Mouse (Mus musculus) CH12.LX (cell line): Measurements from ENCODE around the gene Pth1r. TPM values are rescaled to one million over a fixed set of nuclear protein-coding genes. Genes with fewer than 3 reads are reported as not detected.

Experiments
- DNase-seq: peaks from one replicate; pipeline ENCODE4 v3.0.0-alpha.2; 2013; ENCODE audit errors: extremely low read depth
- H3K27ac ChIP-seq: 2 replicates; pipeline ENCODE4 v1.5.1; 2012; ENCODE audit warnings: low read depth, mild to moderate bottlenecking, control low read depth, moderate library complexity; ENCODE audit not compliant: insufficient read depth
- H3K27me3 ChIP-seq: replicated peaks from 2 replicates; pipeline ENCODE3; 2012; ENCODE audit warnings: inconsistent platforms
- H3K36me3 ChIP-seq, 2 experiments: replicated peaks in 1 of 2; 2 replicates each; pipeline versions ENCODE3 to v1.6.1; 2012; ENCODE audit warnings: inconsistent platforms in 1 of 2, low read length in 1 of 2, mild to moderate bottlenecking in 1 of 2, mixed read lengths in 1 of 2, moderate library complexity in 1 of 2; ENCODE audit not compliant: control insufficient read depth in 1 of 2, insufficient read depth in 1 of 2
- H3K4me1 ChIP-seq, 2 experiments: 2 replicates each; pipeline ENCODE4 v1.6.1; 2012; ENCODE audit warnings: inconsistent platforms in 1 of 2, moderate library complexity in 1 of 2; ENCODE audit not compliant: insufficient read depth in 2 of 2, control insufficient read depth in 1 of 2
- H3K4me2 ChIP-seq: 2 replicates; pipeline ENCODE4 v1.6.1; 2012; ENCODE audit warnings: low read depth, mild to moderate bottlenecking, control low read depth; ENCODE audit not compliant: poor library complexity, insufficient read depth, severe bottlenecking
- H3K4me3 ChIP-seq, 3 experiments: fragments of 150-350 bp in 1 of 3; sonication (generic) in 1 of 3; replicated peaks in 1 of 3; 2 replicates each; pipeline versions ENCODE3 to v1.5.1; 2011 to 2012; ENCODE audit warnings: low read depth in 2 of 3, low read length in 2 of 3, mild to moderate bottlenecking in 2 of 3, moderate library complexity in 2 of 3, control low read depth in 1 of 3, improper control_type of control experiment in 1 of 3, inconsistent platforms in 1 of 3, mixed read lengths in 1 of 3; ENCODE audit not compliant: poor library complexity in 1 of 3
- H3K79me2 ChIP-seq: replicated peaks from 2 replicates; pipeline ENCODE4 v1.6.1; 2012; ENCODE audit warnings: mild to moderate bottlenecking, moderate library complexity; ENCODE audit not compliant: control insufficient read depth, poor library complexity, insufficient read depth, severe bottlenecking; ENCODE audit errors: extremely low read depth
- H3K9ac ChIP-seq: 2 replicates; pipeline ENCODE4 v1.6.1; 2012; ENCODE audit warnings: low read depth, mild to moderate bottlenecking, control low read depth, moderate library complexity; ENCODE audit not compliant: insufficient read depth
- H3K9me3 ChIP-seq: replicated peaks from 2 replicates; pipeline ENCODE3; 2012; ENCODE audit warnings: low read length, inconsistent platforms, mixed read lengths
- BHLHE40 ChIP-seq: IDR thresholded peaks from 2 replicates; pipeline ENCODE4 v1.6.1; 2011; ENCODE audit warnings: mild to moderate bottlenecking, low read depth, low read length, improper control_type of control experiment
- CHD1 ChIP-seq: IDR thresholded peaks from 2 replicates; pipeline ENCODE4 v1.6.1; 2012; ENCODE audit warnings: low read depth, low read length, improper control_type of control experiment, inconsistent platforms
- CHD2 ChIP-seq: IDR thresholded peaks from 2 replicates; pipeline ENCODE4 v1.6.1; 2011; ENCODE audit warnings: low read length, improper control_type of control experiment
- CTCF ChIP-seq, 2 experiments: IDR thresholded peaks in 1 of 2; conservative IDR thresholded peaks in 1 of 2; 2 replicates each; pipeline ENCODE4 v1.5.1; 2011 to 2012; ENCODE audit warnings: low read depth in 2 of 2, low read length in 2 of 2, improper control_type of control experiment in 1 of 2, inconsistent platforms in 1 of 2, mild to moderate bottlenecking in 1 of 2, moderate library complexity in 1 of 2
- E2F4 ChIP-seq: IDR thresholded peaks from 2 replicates; pipeline ENCODE4 v1.6.1; 2011; ENCODE audit warnings: low read depth, low read length, improper control_type of control experiment; ENCODE audit not compliant: insufficient replicate concordance
- GABPA ChIP-seq: IDR thresholded peaks from 2 replicates; pipeline ENCODE4 v1.6.1; 2012; ENCODE audit warnings: low read depth, low read length, improper control_type of control experiment, inconsistent platforms; ENCODE audit not compliant: insufficient replicate concordance
- JUND ChIP-seq: conservative IDR thresholded peaks from 2 replicates; pipeline ENCODE4 v1.6.1; 2011; ENCODE audit warnings: low read depth, low read length, improper control_type of control experiment
- MEF2A ChIP-seq: IDR thresholded peaks from 2 replicates; pipeline ENCODE4 v1.6.1; 2014; ENCODE audit warnings: low read depth, mild to moderate bottlenecking, inconsistent platforms, low read length, improper control_type of control experiment, borderline replicate concordance
- NELFE ChIP-seq: IDR thresholded peaks from 2 replicates; pipeline ENCODE4 v1.6.1; 2011; ENCODE audit warnings: low read depth, low read length, improper control_type of control experiment
- POLR2A ChIP-seq: IDR thresholded peaks from 2 replicates; pipeline ENCODE4 v1.6.1; 2011; ENCODE audit warnings: low read depth, mild to moderate bottlenecking, improper control_type of control experiment, low read length
- POLR2AphosphoS2 ChIP-seq: IDR thresholded peaks from 2 replicates; pipeline ENCODE4 v1.6.1; 2011; ENCODE audit warnings: low read depth, low read length, improper control_type of control experiment
- RCOR1 ChIP-seq: conservative IDR thresholded peaks from 2 replicates; pipeline ENCODE4 v1.6.1; 2012; ENCODE audit warnings: low read depth, mild to moderate bottlenecking, inconsistent platforms, low read length, improper control_type of control experiment
- SIN3A ChIP-seq: IDR thresholded peaks from 2 replicates; pipeline ENCODE4 v1.6.1; 2012; ENCODE audit warnings: low read length, improper control_type of control experiment, inconsistent platforms
- SMC3 ChIP-seq: IDR thresholded peaks from 2 replicates; pipeline ENCODE4 v1.6.1; 2011; ENCODE audit warnings: low read depth, low read length, improper control_type of control experiment
- UBTF ChIP-seq: IDR thresholded peaks from 2 replicates; pipeline ENCODE4 v1.6.1; 2012; ENCODE audit warnings: low read depth, mild to moderate bottlenecking, inconsistent platforms, low read length, improper control_type of control experiment, moderate library complexity
- USF1 ChIP-seq: IDR thresholded peaks from 2 replicates; pipeline ENCODE4 v1.6.1; 2014; ENCODE audit warnings: low read depth, mild to moderate bottlenecking, inconsistent platforms, low read length, improper control_type of control experiment
- ZC3H11A ChIP-seq: IDR thresholded peaks from 2 replicates; pipeline ENCODE4 v1.6.1; 2012; ENCODE audit warnings: low read depth, mild to moderate bottlenecking, inconsistent platforms, low read length, improper control_type of control experiment
- ZKSCAN1 ChIP-seq: IDR thresholded peaks from 2 replicates; pipeline ENCODE4 v1.6.1; 2012; ENCODE audit warnings: low read depth, inconsistent platforms, low read length, improper control_type of control experiment, borderline replicate concordance
- dilution Hi-C: fragments of 300-500 bp; cut with MboI; formaldehyde crosslinking; loops from 2 replicates; pipeline ENCODE4 v1.14.3; 2020; ENCODE audit warnings: low sequenced_read_pairs; ENCODE audit not compliant: extremely low pct_unique_long_range_greater_than_20kb, extremely low pct_ligation_motif_present
- in situ Hi-C: fragments of 300-500 bp; cut with MboI; formaldehyde crosslinking; loops from 3 replicates; pipeline ENCODE4 v1.14.3; 2019; ENCODE audit warnings: low sequenced_read_pairs, low pct_ligation_motif_present, low pct_unique_long_range_greater_than_20kb, mixed read lengths
- polyA plus RNA-seq: library from polyadenylated mRNA; unstranded; fragments of >175 nt; gene quantifications from 2 replicates; pipeline ENCODE4 v1.2.1, GENCODE M21; 2012; ENCODE audit warnings: low read depth; ENCODE audit not compliant: insufficient read length
- total RNA-seq, 2 experiments: library from RNA; depleted of rRNA; stranded (reverse); fragments of 300-350 nt in 1 of 2; fragments of >200 nt in 1 of 2; gene quantifications; 2 replicates each; pipeline ENCODE4 v1.2.3; 2012 to 2014

The Pth1r gene
- total and polyA plus RNA-seq, 3 experiments, result 0.10 to 0.76 TPM; not detected in 1

DNA sequence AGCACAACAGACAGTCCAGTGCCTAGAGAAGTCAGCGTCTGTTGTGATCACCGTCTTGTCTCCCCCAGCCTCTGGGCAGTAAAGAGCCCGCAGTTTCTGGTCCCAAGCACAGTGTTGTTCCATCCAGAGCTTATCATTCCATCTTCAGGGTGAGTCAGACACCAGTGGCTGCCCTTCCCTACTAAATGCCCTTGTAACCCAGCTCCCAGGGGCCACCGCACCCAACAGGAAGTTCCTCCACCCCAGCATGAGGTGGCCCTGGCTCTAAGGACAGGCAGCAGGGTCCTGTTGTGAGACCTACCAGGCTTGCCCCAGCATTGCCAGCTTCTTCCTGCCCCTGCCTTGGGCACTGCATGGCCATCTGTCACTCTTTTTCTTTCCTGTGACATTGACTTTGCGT lies 61.4 kb downstream of the Pth1r start:
- TF ChIP-seq SMC3 (no peak), NELFE (no peak), JUND (no peak), SIN3A (no peak), E2F4 (no peak), MEF2A (no peak), GABPA (no peak), BHLHE40 (no peak), ZKSCAN1 (no peak), CHD1 (no peak), CHD2 (no peak), USF1 (no peak), RCOR1 (no peak), CTCF (conservative IDR thresholded peaks at IDR 0.05 in 1 of 2, IDR thresholded peaks at IDR 0.05 in 1 of 2; ENCODE audit: low read depth in 2 of 2, low read length in 2 of 2) (no peak), POLR2AphosphoS2 (no peak), ZC3H11A (no peak)
- dilution Hi-C loops, result no loop called here
- Histone ChIP-seq H3K4me3 (no peak overlapping the region), H3K27ac (no peak overlapping the region), H3K4me2 (no peak overlapping the region), H3K36me3 (peaks cover 3 to 49% of the 10 kb centered on the region in 2 experiments), H3K9ac (no peak overlapping the region), H3K4me1 (peaks cover 8 to 64% of the 10 kb centered on the region in 2 experiments), H3K79me2 (peaks cover 3% of the 10 kb centered on the region; the same call in 1 of the 2 replicates), H3K27me3 (no peaks in the 10 kb centered on the region), H3K9me3 (no peaks in the 10 kb centered on the region)
- DNase-seq, result no peak
- in situ Hi-C loops, result no loop called here

DNA sequence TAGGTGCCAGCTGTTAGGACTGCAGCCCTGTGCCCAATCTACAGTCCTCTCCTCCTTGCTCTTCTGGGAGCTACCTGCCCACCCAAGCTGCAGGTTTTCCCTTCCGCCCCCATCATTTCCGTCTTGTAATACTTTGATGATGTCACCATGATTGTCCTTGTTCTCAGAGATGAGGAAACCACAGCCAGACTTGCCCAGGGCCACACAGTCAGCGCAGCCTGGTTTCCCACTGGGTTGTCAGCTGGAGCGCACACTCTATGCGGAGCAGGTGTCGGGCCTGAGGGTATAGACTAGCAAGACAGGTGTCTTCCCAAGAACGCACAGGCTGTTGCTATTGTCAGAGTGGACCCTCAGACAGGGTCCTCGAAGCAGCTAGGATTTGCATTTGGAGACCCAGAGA lies 61.8 kb downstream of the Pth1r start:
- Histone ChIP-seq H3K4me1 (peaks cover 8 to 64% of the 10 kb centered on the region in 2 experiments), H3K9me3 (peaks cover under 1% of the 10 kb centered on the region), H3K27ac (no peak overlapping the region), H3K27me3 (no peaks in the 10 kb centered on the region), H3K4me3 (no peak overlapping the region), H3K36me3 (peaks cover 3 to 47% of the 10 kb centered on the region in 2 experiments), H3K9ac (no peak overlapping the region), H3K79me2 (peaks cover 3% of the 10 kb centered on the region; the same call in 1 of the 2 replicates), H3K4me2 (no peak overlapping the region)
- DNase-seq, result no peak
- dilution Hi-C loops, result no loop called here
- in situ Hi-C loops, result no loop called here
- TF ChIP-seq POLR2A (no peak), BHLHE40 (no peak), UBTF (no peak), MEF2A (no peak)
